Mouse (Mus musculus): ENCODE measurements around the gene Rbm7. TPM values are rescaled to one million over a fixed set of nuclear protein-coding genes. Genes with fewer than 3 reads are reported as not detected.

Rbm7 gene
- total RNA-seq, 2 experiments from 2014 or later: 15.7 to 16.3 TPM

- intact Hi-C loops (cut with DNase I; ENCODE audit: low total_unique reads): no loop called here
- no peak for DNase-seq
Observed at GRCm38 (mm10) chr9:48444821-48445220, 50.3 kb downstream of the Rbm7 start.

DNA sequence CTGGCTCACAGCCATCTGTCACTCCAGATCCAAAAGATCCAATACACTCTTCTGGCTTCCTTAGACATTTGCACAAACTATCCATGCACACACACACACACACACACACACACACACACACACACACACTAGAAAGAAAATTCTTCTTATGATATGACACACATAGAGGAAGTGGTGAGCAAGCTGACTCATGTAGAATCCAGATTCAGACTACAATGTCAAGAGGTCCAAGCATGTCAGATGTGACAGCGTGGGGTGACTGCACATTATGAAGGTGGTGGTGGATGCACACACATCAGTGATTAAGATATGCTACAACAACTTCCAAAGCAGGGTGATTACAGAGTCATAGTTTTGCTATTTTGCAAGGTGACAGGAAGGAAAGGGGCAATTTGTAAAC is 51.2 kb downstream of the Rbm7 start:
- intact Hi-C loops (cut with DNase I; ENCODE audit: low total_unique reads): no loop called here
- no peak for DNase-seq

Small RNAs within 50 kb of the gene (microRNA-seq; reads per million reads assigned to microRNA genes)
- 0 reads per million in 2 experiments for gene Gm23653

Other genes starting within 250 kb of the Rbm7 start
- under 1 TPM; 0.39 to 0.66 TPM for gene Nxpe2, start 141.8 kb downstream of the Rbm7 start, total RNA-seq (2021)
- gene Rexo2, start 14.7 kb downstream of the Rbm7 start, total RNA-seq (2021): 10 to 100 TPM; 52.9 to 63.3 TPM
- 10 to 100 TPM; 13.0 to 13.3 TPM for gene Gm5617, start 143 bp upstream of the Rbm7 start, total RNA-seq (2021)
- 1 to 10 TPM; 6.2 to 7.8 TPM for gene Nnmt, start 109.9 kb upstream of the Rbm7 start, total RNA-seq (2021)